Mouse (Mus musculus) lung, postnatal 10 days (tissue): ENCODE measurements around the gene Ptprs.
A peak's percentile ranks its signal among the peaks of the same experiment; 100 is the strongest.

Experiments
- DNase-seq: peaks from one replicate; pipeline ENCODE4 v3.0.0; 2021

Ptprs gene

DNA sequence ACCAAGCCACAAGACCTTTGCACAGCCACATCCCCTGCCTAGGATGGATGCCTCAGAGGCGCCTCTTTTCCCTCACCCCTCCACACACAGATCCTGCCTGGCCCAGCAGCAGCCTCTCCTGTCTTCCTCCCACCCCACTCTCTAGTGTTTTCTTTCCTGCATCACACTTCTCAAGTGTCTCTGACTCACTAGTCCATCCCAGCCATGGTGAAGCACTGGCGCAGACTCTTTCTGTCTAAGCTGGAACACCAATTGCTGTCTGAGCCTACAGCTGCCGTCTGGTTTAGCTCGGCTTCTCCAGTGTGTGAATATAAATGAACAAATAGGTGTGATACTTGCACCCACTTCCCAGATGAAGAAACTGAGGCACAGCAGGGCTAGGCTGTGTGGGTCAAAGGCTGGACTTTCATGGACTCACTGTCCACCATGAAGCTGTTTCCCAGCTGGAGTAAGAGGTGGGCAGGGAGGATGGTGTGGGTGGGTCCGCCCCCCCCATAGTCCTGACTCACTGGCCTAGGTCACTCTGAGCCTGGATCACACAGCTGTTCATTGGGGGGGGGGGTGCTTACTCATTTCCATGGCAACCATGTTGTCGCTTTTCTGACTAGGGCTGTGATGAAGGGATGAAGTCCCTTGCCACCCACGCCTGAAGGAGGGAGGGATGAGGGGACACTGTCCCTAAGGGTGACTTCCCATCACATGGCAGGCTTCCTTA lies 14.3 kb upstream of the Ptprs start:
- DNase-seq, result no peak

GRCm38 (mm10) chr17:56488028-56488427 lies 11.7 kb upstream of the Ptprs start:
- no peak for DNase-seq

GRCm38 (mm10) chr17:56487441-56487888 lies 11.2 kb upstream of the Ptprs start:
- peak; percentile 83 for DNase-seq

- DNase-seq, result no peak
These were observed 9.6 kb upstream of the Ptprs start for GRCm38 (mm10) chr17:56485926-56486325.

- peak; percentile 25 for DNase-seq
These were observed 8.8 kb upstream of the Ptprs start for GRCm38 (mm10) chr17:56485118-56485517.

- peak; percentile 9 for DNase-seq
These were observed 6.4 kb upstream of the Ptprs start for GRCm38 (mm10) chr17:56482671-56483070.

DNA sequence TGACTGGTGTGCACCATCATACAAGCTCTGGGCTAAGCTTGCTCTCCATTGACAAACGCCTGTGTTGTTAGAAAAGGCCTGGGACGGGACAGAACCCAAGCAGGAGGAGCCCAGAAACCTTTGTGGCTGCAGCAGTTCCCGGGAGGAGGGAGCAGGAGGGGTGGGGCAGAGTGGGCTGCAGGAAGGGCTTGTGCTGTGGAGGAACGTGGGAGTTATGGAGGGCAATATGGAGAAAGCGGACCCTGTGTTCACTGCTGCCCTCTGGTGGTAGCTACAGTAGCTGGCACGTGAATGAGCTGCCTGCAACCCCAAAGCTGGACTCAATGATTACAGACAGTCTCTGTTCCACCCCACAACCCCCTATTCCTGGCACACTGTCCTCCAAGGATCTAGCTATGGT lies 3.1 kb upstream of the Ptprs start:
- DNase-seq, result peak; percentile 90

DNA sequence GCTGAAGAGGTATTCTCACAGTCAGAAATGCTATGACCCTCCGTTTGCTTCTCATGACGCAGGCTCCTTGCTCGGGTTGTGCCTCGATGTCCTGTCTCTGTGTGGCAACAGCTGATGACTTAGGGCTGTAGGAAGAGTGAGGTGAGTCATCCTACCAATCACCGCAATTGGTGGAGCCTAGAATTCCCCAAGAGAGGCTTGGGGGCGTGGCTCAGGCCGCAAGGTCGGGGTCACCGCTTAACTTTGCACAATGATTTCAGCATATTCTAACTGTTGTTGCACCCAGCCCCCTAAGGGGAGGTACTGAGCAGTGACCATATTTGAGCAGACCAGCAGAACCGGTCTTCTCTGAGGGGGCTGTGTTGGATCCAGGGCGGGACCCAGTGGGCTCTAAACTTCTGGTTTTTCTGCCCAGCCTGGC lies 1.9 kb upstream of the Ptprs start:
- DNase-seq, result peak; percentile 44

DNA sequence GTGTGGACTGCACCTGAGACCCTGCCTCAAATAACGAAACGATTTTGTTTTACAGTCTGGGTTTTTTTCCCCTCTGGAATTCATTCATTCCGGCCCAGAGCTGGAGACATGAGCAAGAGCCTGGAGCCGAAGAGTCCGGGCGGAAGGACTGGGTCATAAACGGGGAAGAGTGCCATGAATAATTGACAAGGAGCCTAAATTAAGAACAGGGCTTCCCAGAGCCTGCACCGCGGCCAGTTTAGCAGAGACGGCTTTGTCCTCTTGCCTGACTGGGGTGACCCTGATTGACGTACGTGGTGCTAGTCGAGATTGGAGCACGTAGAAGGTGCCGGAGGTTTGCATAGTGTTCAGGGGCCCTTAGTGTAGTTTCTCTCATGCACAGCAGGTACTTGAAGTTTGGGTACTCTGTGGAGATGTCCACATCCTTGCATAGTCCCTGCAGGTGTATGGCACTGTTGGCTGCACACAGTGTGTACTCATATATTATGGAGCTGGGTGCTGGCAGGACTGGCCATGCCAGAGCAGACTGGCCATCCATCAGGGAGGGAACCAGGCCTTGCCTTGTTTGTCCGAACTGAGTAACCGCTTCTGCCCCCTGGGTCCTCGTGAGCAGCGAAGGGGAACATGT lies 1.0 kb upstream of the Ptprs start:
- peak; percentile 1 for DNase-seq

DNA sequence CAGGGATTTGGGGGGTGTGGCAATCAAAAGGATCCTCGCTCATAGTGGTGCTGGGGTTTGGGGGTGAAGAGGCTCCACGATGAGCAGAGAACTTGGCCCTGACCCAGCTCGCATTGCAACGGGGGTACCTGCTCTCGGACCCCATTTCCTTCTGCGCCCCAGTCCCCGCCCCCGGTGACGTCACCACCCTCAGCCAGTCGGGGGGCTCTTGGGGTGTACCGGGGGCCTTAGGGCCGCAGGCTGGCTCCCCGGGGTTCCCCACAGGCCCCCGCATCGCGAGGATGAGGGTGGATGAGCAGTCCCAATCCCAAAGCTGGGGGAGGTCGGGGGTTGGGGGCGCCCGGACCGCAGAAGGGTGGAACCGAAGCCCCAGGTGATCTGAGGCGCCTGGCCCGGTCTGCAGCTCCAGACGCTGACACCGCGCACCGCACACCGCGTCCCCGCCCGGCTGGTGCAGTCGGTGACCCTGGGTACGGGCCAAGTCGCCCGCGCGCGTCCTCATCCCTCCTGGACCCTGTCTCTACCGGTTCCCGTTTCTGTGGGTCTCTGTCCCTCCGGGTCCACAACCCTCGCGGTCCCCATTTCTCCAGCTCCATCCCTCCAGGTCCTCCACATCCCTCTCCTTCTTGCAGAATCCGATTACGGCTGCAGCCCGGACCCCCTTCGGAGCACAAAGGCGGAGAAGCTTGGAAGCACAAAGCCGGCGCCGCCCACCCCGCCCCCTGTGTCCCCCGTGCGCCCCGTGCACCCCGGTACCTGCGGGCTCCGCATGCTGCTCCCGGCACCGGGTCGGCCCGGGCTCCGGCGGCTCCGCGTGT lies 490 bp downstream of the Ptprs start:
- DNase-seq, result peak; percentile 41

GRCm38 (mm10) chr17:56474831-56475581 lies 1.3 kb downstream of the Ptprs start:
- DNase-seq, result peak; percentile 82

DNA sequence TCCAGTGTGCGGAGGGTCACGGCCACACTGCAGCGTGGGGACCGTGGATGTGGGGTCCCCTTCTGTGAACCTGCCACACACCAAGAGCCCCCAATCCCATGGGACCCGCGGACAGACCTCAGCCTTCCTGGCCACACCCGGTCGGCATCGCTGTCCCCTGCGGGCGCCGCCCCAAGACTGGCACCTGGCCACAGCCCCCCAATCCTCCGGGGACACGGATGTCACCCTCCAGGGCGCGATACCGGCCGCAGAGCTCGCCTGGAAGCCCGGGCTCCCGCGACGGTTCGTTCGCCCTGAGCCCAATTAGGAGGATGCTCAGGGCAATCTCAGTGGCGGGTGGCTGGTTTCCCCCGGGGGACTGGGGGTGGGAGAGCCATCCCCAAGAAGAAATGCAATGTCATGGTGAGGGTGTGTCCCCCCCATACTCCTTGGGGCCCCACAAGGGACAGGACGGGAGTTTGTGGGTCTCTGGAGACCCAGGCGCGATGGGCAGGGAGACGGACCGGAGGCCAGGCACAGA lies 1.9 kb downstream of the Ptprs start:
- peak; percentile 38 for DNase-seq

GRCm38 (mm10) chr17:56473611-56473905 lies 2.7 kb downstream of the Ptprs start:
- DNase-seq, result no peak

DNA sequence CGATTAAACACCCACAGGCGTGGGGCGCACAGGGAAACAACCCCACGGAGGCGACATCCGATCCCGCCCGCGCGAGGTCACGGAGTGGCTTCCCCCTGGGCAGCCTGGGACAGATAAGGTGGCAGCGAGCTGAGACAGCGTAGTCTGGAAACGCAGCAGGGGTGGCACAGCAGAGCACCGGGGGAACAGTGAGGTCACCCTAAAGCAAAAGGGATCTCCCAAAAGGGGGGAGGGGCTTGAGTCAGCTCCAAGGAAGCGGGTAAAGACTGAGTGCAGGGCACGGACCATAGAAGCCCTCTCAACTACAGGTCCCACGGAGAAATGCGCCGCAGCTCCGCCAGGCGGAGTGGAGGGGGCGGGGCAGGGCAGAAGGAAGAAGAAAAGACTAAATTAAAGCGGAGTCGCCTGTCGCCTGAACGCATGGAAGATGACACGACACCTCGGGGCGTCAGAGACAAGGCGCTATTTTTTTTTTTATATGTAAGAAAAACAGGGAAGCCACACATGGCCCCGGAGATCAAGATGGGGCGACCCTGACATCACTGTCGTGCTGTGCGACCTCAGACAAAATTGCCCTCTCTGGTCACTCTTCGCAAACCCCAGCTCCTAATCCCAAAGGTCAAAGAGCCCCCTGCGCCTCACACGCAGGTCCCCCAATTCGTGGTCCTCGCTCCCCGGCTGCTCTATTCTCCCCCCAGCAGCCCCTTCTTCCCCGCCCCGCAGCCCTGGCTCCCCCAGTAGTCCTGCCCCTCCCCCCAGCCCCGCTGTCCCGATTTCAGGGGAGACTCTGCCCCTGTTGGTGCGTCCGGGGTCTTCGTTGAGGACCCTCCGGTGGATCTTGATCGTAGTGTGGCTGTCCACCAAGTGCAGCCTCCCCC lies 3.3 kb downstream of the Ptprs start:
- DNase-seq, result peak; percentile 87

GRCm38 (mm10) chr17:56472121-56472520 lies 4.2 kb downstream of the Ptprs start:
- no peak for DNase-seq

GRCm38 (mm10) chr17:56471136-56471535 lies 5.1 kb downstream of the Ptprs start:
- DNase-seq, result no peak

DNA sequence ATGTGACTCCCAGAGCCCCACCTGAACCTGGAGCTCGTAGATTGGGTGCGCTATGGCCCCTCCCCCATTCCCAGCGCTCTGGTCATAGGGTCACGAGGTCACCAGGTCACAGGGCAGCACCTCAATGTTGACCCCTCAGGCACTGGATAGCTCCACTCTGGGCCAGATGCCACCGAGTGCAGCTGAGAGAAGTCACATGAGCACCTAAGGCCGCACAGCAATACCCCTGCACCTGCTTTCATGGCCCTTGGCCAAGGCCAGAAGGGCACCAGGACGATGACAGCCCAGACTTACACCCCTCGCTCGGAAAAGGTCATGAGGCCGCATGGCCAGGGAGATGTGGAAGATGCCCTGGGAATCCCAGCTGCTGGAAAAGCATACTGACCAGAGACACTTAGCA lies 5.7 kb downstream of the Ptprs start:
- DNase-seq, result no peak

DNA sequence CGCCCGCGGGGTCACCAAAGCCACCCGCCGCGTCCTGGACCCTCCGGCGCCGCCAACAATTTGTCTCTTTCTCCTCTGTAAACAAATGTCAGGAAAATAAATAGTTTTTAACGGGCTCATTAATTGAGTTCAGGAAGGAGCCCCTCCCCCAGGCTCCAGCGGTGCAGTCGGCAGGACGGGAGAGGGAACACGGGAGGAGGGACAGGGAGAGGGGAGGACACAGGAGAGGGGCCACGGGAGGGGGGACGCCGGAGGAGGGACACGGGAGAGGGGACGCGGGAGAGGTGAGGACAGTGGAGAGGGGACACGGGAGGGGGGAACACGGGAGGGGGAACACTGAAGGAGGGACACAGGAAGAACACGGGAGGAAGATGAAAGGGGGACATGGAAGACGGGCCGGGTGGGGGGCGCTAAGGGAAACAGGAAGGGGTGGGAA lies 6.3 kb downstream of the Ptprs start:
- peak; percentile 75 for DNase-seq

DNA sequence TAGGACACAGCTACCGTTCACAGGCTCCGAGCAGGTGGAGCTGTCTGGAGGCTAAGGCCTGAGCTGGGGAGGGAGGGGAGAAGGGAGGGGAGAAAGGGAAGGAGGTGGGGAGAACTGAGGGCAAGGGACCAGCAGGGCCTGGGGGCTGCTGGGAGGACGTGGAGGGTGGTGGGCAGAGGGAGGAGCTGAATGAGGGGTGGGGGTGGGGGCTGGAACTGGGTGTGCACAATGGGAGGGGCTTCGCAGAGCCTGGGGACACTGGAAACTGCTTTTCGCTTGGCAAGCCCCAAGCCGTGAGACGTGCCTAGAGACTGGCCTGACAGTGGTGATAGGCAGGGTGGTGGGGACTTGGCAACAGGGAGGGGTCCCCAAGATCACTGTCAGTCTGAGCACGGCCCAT lies 7.0 kb downstream of the Ptprs start:
- DNase-seq, result no peak

GRCm38 (mm10) chr17:56468870-56469269 lies 7.4 kb downstream of the Ptprs start:
- DNase-seq, result peak; percentile 80

- no peak for DNase-seq
These were observed 7.9 kb downstream of the Ptprs start for GRCm38 (mm10) chr17:56468380-56468779.

DNA sequence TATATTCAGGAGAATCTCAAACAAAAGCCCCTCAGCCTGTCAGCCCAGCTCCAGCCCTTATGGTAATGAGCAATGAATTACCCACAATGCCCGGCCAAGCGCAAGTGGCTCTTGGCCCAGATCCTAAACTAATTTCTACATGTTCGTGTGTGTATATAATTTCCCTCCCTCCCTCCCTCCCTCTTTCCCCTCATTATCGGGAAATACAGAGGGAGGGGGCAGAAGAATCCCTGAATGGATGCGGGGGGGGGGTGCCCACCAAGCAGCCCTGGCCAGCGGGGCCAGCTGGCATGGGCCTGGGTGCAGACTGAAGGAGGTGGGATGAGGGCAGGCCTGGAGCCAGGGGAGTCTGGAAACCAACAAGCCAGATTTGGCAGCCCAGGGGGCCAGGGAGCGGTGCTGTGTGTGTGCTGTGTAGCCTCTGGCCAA lies 8.8 kb downstream of the Ptprs start:
- DNase-seq, result peak; percentile 91
